Mouse (Mus musculus): ENCODE results near the gene Ppp1r14b. TPM values are rescaled to one million over a fixed set of nuclear protein-coding genes. Genes with fewer than 3 reads are reported as not detected.

Gene Ppp1r14b
- polyA plus RNA-seq, 1 experiment from 2014 or later: 285 TPM

DNA sequence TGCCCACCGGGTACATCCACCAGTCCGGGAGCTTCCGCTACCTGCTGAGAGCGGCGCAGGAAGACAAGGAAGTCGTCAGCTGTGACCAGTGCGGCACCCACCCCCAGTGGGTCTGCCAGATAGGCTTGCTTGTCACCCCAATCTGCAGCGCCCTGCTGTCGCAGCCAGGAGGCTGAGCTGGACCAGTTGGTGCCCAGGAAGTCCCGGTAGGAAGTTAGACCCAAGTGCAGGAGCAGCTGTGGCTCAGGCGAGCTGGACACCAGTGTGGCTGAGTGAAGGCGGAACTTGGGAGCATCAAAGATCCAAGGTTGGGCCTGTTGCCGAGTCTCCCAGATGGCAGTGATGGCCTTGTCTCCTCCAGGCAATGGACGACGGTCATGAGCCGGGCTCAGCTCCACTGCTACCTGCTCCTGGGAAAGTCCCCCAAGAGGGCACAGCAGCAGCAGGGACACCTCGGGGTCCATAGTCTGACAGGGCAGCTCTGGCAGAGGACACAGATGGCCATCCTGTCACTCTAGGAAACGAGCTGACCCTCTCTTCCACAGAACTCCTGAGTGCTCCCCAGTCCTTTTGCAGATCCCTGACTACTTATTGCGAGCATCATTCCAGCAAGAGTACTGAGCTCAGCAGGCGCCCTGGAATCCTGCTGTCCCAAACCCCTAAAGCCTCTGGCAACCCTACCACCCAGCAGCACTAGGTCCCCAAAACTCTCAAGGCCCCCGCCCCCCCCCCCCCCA, 20.7 kb downstream of the Ppp1r14b start:
- WGBS: 50% methylated on average over 21 of the region's 21 CpGs
- ATAC-seq (ENCODE audit: low FRiP score) (no peak), DNase-seq (ENCODE audit: low spot score, missing footprints) (no peak)
- no peaks in the 10 kb centered on the region for H3K9me3 ChIP-seq (ENCODE audit: control insufficient read depth, low read length)
- H3K9ac ChIP-seq (ENCODE audit: low read length): peak overlapping the region; percentile 75
- H3K4me3 ChIP-seq (ENCODE audit: low read depth, low read length): peak overlapping the region; percentile 54
- H3K27me3 ChIP-seq (ENCODE audit: control insufficient read depth, insufficient read depth, low read length): no peaks in the 10 kb centered on the region
- peaks cover 7% of the 10 kb centered on the region; the same call in 1 of the 2 replicates for H3K36me3 ChIP-seq (ENCODE audit: control insufficient read depth, insufficient read depth, low read length)
- H3K4me2 ChIP-seq: peak overlapping the region; percentile 89
- H3K4me1 ChIP-seq (ENCODE audit: control insufficient read depth, insufficient read depth, low read length): peaks cover 22% of the 10 kb centered on the region
- no peak overlapping the region for H3K27ac ChIP-seq (ENCODE audit: low read depth, low read length)

- DNase-seq (ENCODE audit: low spot score, missing footprints) (peak; percentile 96), ATAC-seq (ENCODE audit: low FRiP score) (peak; percentile 76)
- H3K4me2 ChIP-seq: peak within 1 kb of the TSS; percentile 89
- H3K27me3 ChIP-seq (ENCODE audit: control insufficient read depth, insufficient read depth, low read length): no peaks in the 10 kb centered on the region
- H3K9ac ChIP-seq (ENCODE audit: low read length): peak within 1 kb of the TSS; percentile 75
- H3K9me3 ChIP-seq (ENCODE audit: control insufficient read depth, low read length): no peaks in the 10 kb centered on the region
- 1% methylated on average over 24 of the region's 24 CpGs for WGBS
- peaks cover 22% of the 10 kb centered on the region for H3K4me1 ChIP-seq (ENCODE audit: control insufficient read depth, insufficient read depth, low read length)
- H3K27ac ChIP-seq (ENCODE audit: low read depth, low read length): peak within 1 kb of the TSS; percentile 35; the same call in 1 of the 2 replicates
- H3K4me3 ChIP-seq (ENCODE audit: low read depth, low read length): peak within 1 kb of the TSS; percentile 54
- H3K36me3 ChIP-seq (ENCODE audit: control insufficient read depth, insufficient read depth, low read length): peaks cover 7% of the 10 kb centered on the region; the same call in 1 of the 2 replicates
Observed at GRCm38 (mm10) chr19:6996006-6996405, 21.2 kb downstream of the Ppp1r14b start, which contains the start of the genes Nudt22 and Trpt1. Gene Nudt22 (minus strand): TSS chr19:6996117. Gene Trpt1 (plus strand): TSS chr19:6996131.

DNA sequence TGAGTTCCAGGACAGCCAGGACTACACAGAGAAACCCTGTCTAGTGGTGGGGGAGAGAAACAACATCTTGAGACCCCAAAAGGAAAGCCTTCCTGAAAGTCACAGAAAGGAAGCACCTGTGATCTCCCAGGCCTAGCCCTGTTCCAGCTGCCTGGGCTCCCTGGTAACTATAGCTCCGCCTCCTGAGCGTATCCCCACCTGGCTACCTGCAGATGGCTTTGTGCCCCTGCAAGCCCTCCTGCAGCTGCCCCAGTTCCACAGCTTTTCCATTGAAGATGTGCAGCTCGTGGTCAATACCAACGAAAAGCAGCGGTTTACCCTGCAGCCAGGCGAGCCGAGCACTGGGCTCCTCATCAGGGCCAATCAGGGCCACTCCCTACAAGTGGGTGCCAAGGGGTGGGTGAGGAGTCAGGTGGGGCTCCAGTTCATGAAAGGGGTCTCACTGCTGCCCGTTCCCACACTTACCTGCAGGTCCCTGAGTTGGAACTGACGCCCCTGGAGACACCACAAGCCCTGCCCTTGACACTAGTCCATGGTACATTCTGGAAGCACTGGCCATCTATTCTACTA, 23.0 kb downstream of the Ppp1r14b start:
- H3K27ac ChIP-seq (ENCODE audit: low read depth, low read length): no peak overlapping the region
- H3K9me3 ChIP-seq (ENCODE audit: control insufficient read depth, low read length): no peaks in the 10 kb centered on the region
- H3K4me2 ChIP-seq: no peak overlapping the region
- H3K27me3 ChIP-seq (ENCODE audit: control insufficient read depth, insufficient read depth, low read length): no peaks in the 10 kb centered on the region
- DNase-seq (ENCODE audit: low spot score, missing footprints) (no peak), ATAC-seq (ENCODE audit: low FRiP score) (no peak)
- peaks cover 19% of the 10 kb centered on the region for H3K4me1 ChIP-seq (ENCODE audit: control insufficient read depth, insufficient read depth, low read length)
- no peak overlapping the region for H3K4me3 ChIP-seq (ENCODE audit: low read depth, low read length)
- 80% methylated on average over 9 of the region's 9 CpGs for WGBS
- H3K36me3 ChIP-seq (ENCODE audit: control insufficient read depth, insufficient read depth, low read length): peaks cover 7% of the 10 kb centered on the region; the same call in 1 of the 2 replicates
- no peak overlapping the region for H3K9ac ChIP-seq (ENCODE audit: low read length)

DNA sequence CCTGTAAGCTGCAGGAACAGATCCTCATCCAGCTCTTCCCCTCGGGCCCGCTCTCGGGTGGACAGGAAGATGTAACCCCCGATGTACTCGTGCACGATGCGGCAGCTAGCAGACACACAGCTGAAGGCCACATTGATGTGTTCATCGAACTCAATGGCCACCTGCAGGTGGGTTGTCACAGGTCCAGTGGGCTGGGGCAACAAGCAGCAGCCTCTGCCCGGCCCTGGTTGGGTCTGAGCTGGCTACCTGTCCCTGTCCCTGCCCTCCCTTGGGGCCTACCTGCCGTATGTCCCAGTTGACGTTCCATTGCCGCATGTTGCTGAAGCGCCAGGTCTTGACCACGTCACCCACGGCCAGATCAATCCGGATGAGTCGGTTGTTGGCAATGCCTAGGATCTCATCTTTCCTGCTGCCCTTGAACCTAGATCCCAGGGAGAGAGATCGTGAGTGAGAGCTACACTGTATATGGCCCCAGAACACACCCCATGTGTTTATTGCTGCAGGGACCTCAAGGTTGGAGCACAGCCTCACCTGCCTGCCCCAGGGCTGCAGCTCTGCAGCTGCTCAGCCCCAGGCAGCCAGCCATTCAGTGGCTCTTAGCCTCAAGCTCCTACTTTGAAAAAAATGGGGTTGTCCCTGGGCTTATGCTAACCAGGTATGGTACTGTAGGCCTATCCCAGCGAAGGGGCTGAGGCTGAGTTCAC, 24.7 kb downstream of the Ppp1r14b start:
- DNase-seq (ENCODE audit: low spot score, missing footprints): no peak
- Histone ChIP-seq H3K36me3 (ENCODE audit: control insufficient read depth, insufficient read depth, low read length) (peaks cover 7% of the 10 kb centered on the region; the same call in 1 of the 2 replicates), H3K27ac (ENCODE audit: low read depth, low read length) (no peak overlapping the region), H3K27me3 (ENCODE audit: control insufficient read depth, insufficient read depth, low read length) (no peaks in the 10 kb centered on the region), H3K9ac (ENCODE audit: low read length) (no peak overlapping the region), H3K4me1 (ENCODE audit: control insufficient read depth, insufficient read depth, low read length) (peaks cover 14% of the 10 kb centered on the region), H3K4me2 (no peak overlapping the region), H3K9me3 (ENCODE audit: control insufficient read depth, low read length) (no peaks in the 10 kb centered on the region), H3K4me3 (ENCODE audit: low read depth, low read length) (no peak overlapping the region)
- ATAC-seq (ENCODE audit: low FRiP score): no peak
- 93% methylated on average over 19 of the region's 19 CpGs for WGBS

- DNase-seq (ENCODE audit: low spot score, missing footprints) (no peak), ATAC-seq (ENCODE audit: low FRiP score) (no peak)
- no peak overlapping the region for H3K4me3 ChIP-seq (ENCODE audit: low read depth, low read length)
- H3K36me3 ChIP-seq (ENCODE audit: control insufficient read depth, insufficient read depth, low read length): no peaks in the 10 kb centered on the region
- no peak overlapping the region for H3K4me2 ChIP-seq
- no peak overlapping the region for H3K9ac ChIP-seq (ENCODE audit: low read length)
- no peak overlapping the region for H3K27ac ChIP-seq (ENCODE audit: low read depth, low read length)
- H3K9me3 ChIP-seq (ENCODE audit: control insufficient read depth, low read length): no peaks in the 10 kb centered on the region
- H3K27me3 ChIP-seq (ENCODE audit: control insufficient read depth, insufficient read depth, low read length): no peaks in the 10 kb centered on the region
- no peaks in the 10 kb centered on the region for H3K4me1 ChIP-seq (ENCODE audit: control insufficient read depth, insufficient read depth, low read length)
- WGBS: 85% methylated on average over 9 of the region's 9 CpGs
Observed at GRCm38 (mm10) chr19:7006892-7007593, 32.3 kb downstream of the Ppp1r14b start.

- DNase-seq (ENCODE audit: low spot score, missing footprints) (no peak), ATAC-seq (ENCODE audit: low FRiP score) (no peak)
- Histone ChIP-seq H3K27me3 (ENCODE audit: control insufficient read depth, insufficient read depth, low read length) (no peaks in the 10 kb centered on the region), H3K36me3 (ENCODE audit: control insufficient read depth, insufficient read depth, low read length) (0 out of 2 replicates have a peak, but pooled peaks cover 3% of the 10 kb centered on the region), H3K27ac (ENCODE audit: low read depth, low read length) (no peak overlapping the region), H3K4me3 (ENCODE audit: low read depth, low read length) (no peak overlapping the region), H3K9me3 (ENCODE audit: control insufficient read depth, low read length) (no peaks in the 10 kb centered on the region), H3K9ac (ENCODE audit: low read length) (no peak overlapping the region), H3K4me2 (no peak overlapping the region), H3K4me1 (ENCODE audit: control insufficient read depth, insufficient read depth, low read length) (no peaks in the 10 kb centered on the region)
- WGBS: 80% methylated on average over 4 of the region's 4 CpGs
Observed at GRCm38 (mm10) chr19:7012426-7012825, 37.7 kb downstream of the Ppp1r14b start.

GRCm38 (mm10) chr19:7013984-7014383, 39.2 kb downstream of the Ppp1r14b start:
- no peak for ATAC-seq (ENCODE audit: low FRiP score)
- 85% methylated on average over 9 of the region's 9 CpGs for WGBS

GRCm38 (mm10) chr19:7014481-7015135, 39.8 kb downstream of the Ppp1r14b start:
- H3K9ac ChIP-seq (ENCODE audit: low read length): no peak overlapping the region
- ATAC-seq (ENCODE audit: low FRiP score) (no peak), DNase-seq (ENCODE audit: low spot score, missing footprints) (no peak)
- H3K4me2 ChIP-seq: no peak overlapping the region
- H3K9me3 ChIP-seq (ENCODE audit: control insufficient read depth, low read length): no peaks in the 10 kb centered on the region
- no peak overlapping the region for H3K27ac ChIP-seq (ENCODE audit: low read depth, low read length)
- no peak overlapping the region for H3K4me3 ChIP-seq (ENCODE audit: low read depth, low read length)
- no peaks in the 10 kb centered on the region for H3K4me1 ChIP-seq (ENCODE audit: control insufficient read depth, insufficient read depth, low read length)
- WGBS: 93% methylated on average over 20 of the region's 20 CpGs
- no peaks in the 10 kb centered on the region for H3K27me3 ChIP-seq (ENCODE audit: control insufficient read depth, insufficient read depth, low read length)
- H3K36me3 ChIP-seq (ENCODE audit: control insufficient read depth, insufficient read depth, low read length): 0 out of 2 replicates have a peak, but pooled peaks cover 3% of the 10 kb centered on the region

More at GRCm38 (mm10) chr19:7013984-7014383, 39.2 kb downstream of the Ppp1r14b start:
- no peak overlapping the region for H3K9ac ChIP-seq (ENCODE audit: low read length)
- H3K4me3 ChIP-seq (ENCODE audit: low read depth, low read length): no peak overlapping the region
- no peaks in the 10 kb centered on the region for H3K27me3 ChIP-seq (ENCODE audit: control insufficient read depth, insufficient read depth, low read length)
- H3K4me2 ChIP-seq: no peak overlapping the region
- no peak for DNase-seq (ENCODE audit: low spot score, missing footprints)
- no peak overlapping the region for H3K27ac ChIP-seq (ENCODE audit: low read depth, low read length)
- no peaks in the 10 kb centered on the region for H3K4me1 ChIP-seq (ENCODE audit: control insufficient read depth, insufficient read depth, low read length)
- 0 out of 2 replicates have a peak, but pooled peaks cover 3% of the 10 kb centered on the region for H3K36me3 ChIP-seq (ENCODE audit: control insufficient read depth, insufficient read depth, low read length)
- H3K9me3 ChIP-seq (ENCODE audit: control insufficient read depth, low read length): no peaks in the 10 kb centered on the region

All from midbrain, embryonic 11.5 days (tissue).